Mouse (Mus musculus) brain, adult 10 weeks (tissue): ENCODE measurements around the gene Zfyve26. TPM values are rescaled to one million over a fixed set of nuclear protein-coding genes. Genes with fewer than 3 reads are reported as not detected.

Source experiments
- polyA plus RNA-seq: library from polyadenylated mRNA; stranded (reverse); fragments of 350-450 nt; fragmentation: Illumina TruSeq; extraction: RNeasy Lipid Tissue Mini Kit (QIAGEN cat#74804); gene quantifications from one replicate; pipeline ENCODE4 v1.2.3, GENCODE M21; 2015; ENCODE audit warnings: low read depth, low replicate concordance

The Zfyve26 gene
- polyA plus RNA-seq: 11.3 TPM

GRCm38 (mm10) chr12:79296126-79296816, at the start of gene Zfyve26:
Gene Zfyve26 (minus strand): TSS chr12:79296304.

GRCm38 (mm10) chr12:79297121-79297576, 1.0 kb upstream of the Zfyve26 start, which contains the start of gene Rad51b:
Gene Rad51b (plus strand): TSS chr12:79297282.

GRCm38 (mm10) chr12:79208703-79209464, 87.2 kb downstream of the Zfyve26 start, which contains the start of gene Rdh12:
Gene Rdh12 (plus strand): TSS chr12:79208914.

GRCm38 (mm10) chr12:79192193-79192592, 103.9 kb downstream of the Zfyve26 start, which contains the start of gene Rdh11:
Gene Rdh11 (minus strand): TSS chr12:79192293.

Other genes with a start within 250 kb of the Zfyve26 start
- gene Pigh, start 206.7 kb downstream of the Zfyve26 start, polyA plus RNA-seq: 14.8 TPM
- gene Arg2, start 165.5 kb downstream of the Zfyve26 start, polyA plus RNA-seq: 6.6 TPM
- gene Vti1b, start 123.6 kb downstream of the Zfyve26 start, polyA plus RNA-seq: 318 TPM
- gene Rdh11, start 104.0 kb downstream of the Zfyve26 start, polyA plus RNA-seq: 29.8 TPM
- 3.0 TPM for gene Rdh12, start 87.4 kb downstream of the Zfyve26 start, polyA plus RNA-seq
- 0.40 TPM for gene Rad51b, start 978 bp upstream of the Zfyve26 start, polyA plus RNA-seq